Mouse (Mus musculus) monocyte, adult 5-6 weeks (primary cell): ENCODE data around the gene Ube4b. TPM values are rescaled to one million over a fixed set of nuclear protein-coding genes. Genes with fewer than 3 reads are reported as not detected.

Experiments
- ATAC-seq: fragments of 153-309, 156-312 bp; replicated peaks from 2 replicates; pipeline ENCODE4 v1.8.0; 2017; ENCODE audit warnings: mild to moderate bottlenecking; ENCODE audit not compliant: low TSS enrichment, insufficient number of reproducible peaks, severe bottlenecking, poor library complexity, low FRiP score
- total RNA-seq: library from RNA; stranded (forward); fragments of 200-1000, 200-491, 200-594 nt; gene quantifications from 3 replicates; pipeline ENCODE4 v1.2.3, GENCODE M21; 2017

Ube4b gene
- total RNA-seq, 1 experiment from 2014 or later: 20.9 TPM

DNA sequence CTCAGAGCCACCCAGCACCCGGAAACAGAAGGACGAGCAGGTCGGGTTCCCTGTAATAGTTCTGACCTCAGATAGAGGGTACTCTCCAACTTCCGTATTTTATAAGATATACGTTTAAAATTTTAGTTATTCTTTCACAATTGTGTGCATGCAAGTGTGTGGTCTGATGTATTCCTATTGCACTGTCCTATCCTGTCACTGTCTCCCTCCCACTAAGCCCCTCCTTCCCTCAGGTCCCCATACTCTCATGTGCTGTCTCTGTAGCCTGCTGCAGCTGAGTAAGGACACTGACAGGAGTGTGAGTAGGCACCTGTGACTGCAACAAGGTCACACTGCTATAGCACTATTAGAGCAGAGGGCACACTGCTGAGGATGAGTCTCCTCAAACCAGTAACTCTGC lies 65.9 kb downstream of the Ube4b start:
- no peak for ATAC-seq

DNA sequence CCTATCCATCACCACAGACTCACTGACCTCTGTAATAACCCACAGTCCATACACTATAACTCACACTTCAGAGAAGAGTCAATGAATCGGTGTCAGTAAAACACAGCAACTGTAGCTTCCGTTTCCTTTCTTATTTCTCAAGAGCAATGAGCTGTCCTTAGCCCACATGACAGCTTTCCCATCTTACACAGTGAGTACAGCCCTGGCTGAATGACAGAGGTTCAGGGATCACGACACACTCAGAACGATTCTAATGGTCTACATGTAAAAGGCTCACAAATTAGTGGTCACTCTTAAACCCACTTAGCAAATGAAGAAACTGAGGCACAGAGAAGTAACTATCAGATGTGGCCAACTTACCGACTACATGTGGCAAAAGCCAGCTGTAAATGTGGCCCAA lies 68.6 kb downstream of the Ube4b start:
- no peak for ATAC-seq

DNA sequence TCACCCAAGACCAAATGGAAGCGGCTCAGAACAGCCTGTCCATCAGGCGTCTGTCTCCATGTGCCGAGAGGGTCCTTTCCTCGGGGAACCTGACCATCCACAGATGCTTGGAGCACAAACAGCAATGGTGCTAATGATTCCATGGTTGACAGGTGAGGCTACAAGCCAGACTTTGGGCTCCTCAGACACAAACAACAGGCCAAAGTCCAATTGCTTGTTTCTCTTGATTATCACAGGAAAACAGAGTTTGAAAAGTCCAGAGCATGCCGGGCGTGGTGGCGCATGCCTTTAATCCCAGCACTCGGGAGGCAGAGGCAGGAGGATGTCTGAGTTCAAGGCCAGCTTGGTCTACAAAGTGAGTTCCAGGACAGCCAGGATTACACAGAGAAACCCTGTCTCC lies 71.9 kb downstream of the Ube4b start:
- ATAC-seq: no peak

DNA sequence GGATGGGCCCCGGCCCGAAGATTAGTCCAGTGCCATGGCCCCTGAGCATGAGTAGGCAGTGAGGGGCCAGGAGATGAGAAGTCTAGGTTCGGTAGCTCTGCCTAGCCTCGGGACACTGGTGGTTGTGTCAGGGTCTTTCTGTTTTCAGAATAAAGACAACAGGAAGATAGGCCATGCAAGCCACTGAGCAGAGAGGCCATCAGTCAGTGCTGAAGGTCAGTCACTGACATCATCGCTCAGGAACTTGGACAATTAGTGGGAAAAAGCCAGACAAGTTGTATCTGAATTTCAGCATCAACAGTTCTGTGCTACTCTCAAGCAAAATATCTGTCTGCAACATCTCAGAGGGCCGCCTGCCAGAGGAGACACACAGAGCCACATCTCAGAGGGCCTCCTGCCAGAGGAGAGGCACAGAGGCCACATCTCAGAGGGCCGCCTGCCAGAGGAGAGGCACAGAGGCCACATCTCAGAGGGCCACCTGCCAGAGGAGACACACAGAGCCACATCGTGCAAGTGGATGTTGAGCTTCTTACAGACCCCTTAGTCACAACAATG lies 74.9 kb downstream of the Ube4b start:
- ATAC-seq: no peak

DNA sequence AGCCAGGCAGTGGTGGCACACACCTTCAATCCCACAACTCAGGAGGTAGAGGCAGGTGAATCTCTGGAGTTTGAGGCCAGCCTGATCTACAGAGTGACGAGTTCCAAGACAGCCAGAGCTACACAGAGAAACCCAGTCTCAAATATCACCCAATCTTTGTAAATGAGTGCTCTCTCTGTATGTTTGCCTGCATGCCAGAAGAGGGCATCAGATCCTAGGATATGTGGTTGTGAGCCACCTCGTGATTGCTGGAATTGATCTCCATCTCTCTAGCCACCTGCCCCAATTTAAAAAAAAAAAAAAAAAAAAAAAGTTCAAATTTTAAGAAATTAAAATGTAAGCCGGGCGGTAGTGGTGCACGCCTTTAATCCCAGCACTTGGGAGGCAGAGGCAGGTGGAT lies 77.6 kb downstream of the Ube4b start:
- ATAC-seq: no peak

DNA sequence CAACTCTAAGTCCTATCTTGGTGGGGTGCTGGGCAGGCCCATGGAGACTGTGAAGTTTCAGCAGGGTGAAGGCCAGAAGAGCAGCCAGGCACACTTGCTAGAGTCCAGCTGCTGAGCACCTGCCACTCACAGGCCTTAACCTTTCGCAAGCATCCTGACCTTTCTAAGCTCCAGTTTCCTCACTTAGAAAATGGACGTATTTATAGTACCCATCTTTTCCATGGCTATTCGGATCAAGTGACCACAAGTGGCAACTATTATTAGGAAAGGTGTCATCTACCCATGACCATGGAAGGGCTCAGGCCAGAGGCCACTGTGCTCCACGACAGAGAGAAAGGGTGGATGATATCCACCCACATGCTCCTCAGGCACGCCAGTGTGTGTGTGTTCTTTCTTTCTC lies 80.7 kb downstream of the Ube4b start:
- ATAC-seq: no peak

DNA sequence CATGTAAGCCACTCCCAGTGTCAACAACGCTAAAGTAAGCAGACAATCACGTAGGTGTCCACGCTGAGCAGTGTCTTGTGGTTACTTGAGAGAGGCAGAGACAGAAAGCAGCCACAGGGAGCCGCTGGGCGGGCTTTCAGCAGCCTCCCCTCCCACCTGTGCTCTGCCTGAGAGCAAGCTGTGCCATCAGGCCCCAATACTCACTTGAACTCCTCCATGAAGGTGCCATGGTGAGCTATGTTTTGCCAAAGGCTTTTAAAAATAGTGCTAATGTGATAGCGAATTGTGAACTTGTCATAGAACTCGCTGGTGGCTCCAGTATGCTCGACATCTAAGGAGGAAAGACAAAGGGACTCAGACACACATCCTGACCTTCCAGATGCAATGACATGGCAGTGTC lies 82.2 kb downstream of the Ube4b start:
- no peak for ATAC-seq

DNA sequence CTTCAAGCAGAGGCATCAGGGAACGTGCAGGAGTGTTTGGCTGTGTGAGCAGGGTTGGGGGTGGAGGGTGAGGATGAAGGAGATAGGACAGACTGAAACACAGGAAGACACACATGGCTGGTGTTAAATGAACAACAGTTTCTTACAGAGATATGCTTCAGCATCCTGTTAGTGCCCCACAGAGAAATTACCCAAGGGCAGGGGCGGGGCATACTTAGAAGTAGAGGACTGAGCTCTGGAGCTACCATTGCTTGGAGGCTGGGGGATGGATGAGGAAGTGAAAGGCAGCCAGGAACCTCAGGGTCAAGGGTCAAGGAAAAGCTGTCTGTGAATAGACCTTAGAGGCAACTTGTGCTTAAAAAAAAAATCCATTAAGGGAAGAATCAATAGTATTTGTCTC lies 85.9 kb downstream of the Ube4b start:
- peak; percentile 64 for ATAC-seq

DNA sequence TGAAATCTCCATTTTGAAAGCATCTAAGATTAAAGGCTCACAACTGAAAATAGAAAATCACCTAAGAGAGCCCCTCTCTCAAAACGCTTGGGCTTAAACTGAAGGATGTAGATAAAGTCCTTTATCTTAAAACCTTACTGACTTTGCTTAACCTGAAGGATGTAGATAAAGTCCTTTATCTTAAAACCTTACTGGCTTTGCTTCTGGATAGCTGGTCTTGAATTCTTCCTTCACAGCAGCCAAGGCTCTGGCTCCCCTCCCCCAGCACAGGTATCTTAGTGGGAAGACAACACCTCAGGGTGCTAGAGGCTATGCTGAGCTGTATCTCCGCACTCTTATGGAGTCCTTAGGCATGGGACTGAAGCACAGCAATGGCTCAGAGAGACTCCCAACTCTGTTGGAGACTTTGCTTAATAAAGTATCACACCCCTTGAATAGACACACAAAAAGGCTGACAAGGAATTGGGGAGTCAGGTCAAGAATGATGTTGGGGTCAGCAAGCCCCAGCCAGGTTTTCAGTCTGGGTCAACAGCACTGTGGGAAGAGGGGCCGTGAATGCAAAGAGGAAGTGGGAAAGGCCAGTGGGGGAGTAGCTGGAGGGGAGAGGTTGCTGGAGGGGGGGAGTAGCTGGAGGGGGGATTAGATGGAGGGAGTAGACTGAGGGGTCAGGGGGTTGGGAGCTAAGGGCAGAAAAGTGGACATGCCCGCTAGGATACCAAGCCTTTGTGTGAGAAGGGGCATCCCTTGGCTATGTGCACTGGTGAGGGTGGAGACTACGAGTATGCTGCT lies 86.9 kb downstream of the Ube4b start:
- ATAC-seq: no peak

DNA sequence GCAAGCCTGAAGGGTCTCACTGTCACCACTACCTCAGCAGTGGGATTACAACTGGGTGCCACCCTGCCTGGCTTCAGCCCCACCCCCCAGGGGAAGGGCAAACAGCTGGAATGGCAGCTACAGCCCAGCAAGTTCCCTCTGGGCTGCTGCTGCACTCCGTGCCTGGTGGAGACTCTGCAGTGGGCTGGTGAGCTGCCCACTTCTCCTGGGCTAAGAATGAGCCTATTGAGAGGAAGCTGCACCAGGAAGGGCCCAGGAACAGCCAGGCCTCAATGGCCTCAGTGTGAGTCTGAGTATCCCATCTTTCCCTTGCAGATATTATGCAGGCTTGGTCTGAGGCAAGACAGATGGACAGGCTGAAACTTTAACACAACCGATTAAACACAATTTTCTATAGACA lies 88.4 kb downstream of the Ube4b start:
- no peak for ATAC-seq

DNA sequence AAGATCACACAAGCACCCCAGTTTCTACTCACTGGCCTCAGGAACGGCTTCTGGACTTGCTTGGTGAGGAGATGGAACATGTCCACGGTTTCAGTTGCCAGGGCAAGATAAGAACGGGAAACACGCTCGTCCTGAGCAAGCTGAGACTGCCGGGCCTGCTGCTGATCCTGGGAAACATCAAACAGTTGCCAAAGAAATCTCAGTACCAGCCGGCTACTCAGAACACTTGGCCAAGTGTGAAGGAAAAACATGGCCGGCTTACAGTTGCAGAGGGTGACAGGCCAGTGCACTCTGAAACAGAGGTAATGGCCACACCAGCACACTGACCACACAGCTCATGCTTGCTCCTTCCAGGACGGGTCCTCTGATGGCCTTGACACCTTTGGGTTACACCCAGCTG lies 89.2 kb downstream of the Ube4b start:
- ATAC-seq: no peak; the same call in 1 of the 2 replicates

DNA sequence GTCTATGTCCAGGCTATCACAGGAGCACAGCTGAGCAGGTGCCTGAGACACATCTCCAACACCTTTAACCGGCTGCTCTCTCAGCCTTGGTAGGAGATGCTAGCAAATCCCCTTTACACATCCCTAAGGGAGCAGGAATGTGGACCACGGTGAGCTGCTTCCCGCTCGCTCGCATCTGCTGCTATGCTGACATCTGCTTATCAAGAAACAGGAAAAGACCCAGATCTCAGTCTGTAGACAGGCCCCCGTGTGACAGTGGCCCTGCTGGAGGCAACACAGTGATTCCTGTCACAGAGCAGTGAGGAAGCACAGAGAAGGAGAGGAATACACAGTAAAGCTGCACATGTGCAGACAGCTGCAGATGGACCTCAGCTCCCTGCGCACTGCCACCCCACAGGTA lies 90.2 kb downstream of the Ube4b start:
- no peak for ATAC-seq

DNA sequence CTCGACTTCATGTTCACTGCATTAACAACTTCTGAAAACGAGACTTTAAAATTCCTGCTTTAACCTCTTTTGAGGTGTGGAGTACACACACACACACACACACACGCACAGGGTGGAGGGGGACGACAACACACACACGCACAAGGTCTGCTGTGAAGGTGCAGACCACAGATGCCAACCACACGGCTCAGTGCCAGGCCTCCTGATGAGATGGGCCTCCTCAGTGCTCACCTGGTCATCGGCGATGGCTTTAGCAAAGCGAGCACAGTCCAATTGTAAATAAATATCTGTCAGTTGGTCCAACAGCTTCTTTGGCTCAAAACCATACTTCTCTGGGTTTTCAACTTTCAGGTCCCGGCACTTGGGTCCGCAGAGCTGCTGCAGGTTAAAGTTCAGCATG lies 91.7 kb downstream of the Ube4b start:
- ATAC-seq: no peak

DNA sequence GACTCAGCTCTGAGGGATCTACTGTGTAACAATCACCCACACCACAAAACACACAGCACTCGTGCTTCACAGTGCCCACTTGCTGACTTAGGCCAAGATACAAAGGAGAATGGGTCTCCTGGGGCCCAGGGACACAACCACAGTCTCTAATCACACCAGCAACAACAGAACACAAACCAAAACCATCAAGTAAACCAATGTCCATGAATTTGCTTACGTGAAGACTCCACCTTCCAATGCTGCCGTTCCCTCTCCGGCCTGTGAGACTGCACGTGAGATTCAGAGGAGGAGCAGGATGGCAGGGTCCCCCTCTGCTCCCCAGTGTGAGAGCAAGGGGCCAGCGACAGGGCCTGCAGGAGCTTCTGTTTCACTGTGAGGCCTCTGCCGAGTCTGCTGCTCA lies 93.8 kb downstream of the Ube4b start:
- no peak for ATAC-seq

DNA sequence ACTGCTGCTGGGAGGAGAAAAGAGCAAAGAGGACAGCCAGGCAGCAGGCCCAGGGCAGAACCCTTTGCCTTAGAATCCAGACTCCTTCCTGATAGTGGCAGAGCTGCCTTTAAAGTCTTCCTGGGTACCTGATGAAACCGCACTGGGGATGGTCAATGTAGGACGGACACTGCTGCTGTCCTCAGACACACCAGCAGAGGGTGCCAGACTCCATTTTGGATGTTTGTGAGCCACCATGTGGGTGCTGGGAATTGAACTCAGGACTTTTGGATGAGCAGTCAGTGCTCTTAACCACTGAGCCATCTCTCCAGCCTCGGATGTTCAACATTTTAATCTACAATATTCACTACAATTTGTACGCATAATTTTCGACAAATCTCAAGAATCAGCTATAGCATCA lies 96.1 kb downstream of the Ube4b start:
- ATAC-seq: no peak

DNA sequence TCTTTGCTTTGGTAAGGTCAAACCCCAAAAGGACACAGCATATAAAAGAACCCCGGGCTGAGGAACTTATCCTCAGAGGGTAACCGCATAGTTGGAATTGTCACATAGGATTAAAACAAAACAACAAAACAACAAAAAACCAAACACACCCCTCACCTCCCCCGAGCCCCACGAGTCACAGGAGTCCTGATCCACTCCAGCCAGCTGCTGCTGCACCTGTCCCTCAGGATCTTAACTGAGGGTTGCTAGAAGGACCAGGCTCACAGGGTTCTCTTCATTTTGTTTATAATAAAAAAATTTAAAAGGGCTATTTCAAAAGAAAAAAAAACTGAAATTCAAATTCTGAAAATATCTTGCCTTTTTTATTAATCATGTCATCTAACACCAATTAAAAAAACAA lies 97.8 kb downstream of the Ube4b start:
- ATAC-seq: no peak

DNA sequence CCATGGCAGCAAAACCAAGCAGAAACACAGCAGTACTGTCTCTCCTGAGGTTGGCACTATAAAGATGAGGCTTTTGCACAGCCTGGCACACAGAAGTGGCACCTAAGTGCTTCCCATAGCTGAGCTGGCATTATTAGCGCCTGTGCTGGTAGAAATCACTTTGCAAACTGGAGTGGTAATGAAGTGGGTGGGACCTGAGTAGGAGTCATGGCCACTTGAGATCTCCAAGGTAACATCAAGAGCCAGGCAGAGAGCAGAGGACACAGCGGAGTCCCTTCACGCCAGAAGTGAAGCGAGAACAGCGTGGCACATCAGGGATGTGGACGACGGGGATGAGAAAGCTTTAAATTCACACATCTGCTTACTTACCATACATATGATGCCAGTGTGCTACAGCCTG lies 99.3 kb downstream of the Ube4b start:
- ATAC-seq: no peak

DNA sequence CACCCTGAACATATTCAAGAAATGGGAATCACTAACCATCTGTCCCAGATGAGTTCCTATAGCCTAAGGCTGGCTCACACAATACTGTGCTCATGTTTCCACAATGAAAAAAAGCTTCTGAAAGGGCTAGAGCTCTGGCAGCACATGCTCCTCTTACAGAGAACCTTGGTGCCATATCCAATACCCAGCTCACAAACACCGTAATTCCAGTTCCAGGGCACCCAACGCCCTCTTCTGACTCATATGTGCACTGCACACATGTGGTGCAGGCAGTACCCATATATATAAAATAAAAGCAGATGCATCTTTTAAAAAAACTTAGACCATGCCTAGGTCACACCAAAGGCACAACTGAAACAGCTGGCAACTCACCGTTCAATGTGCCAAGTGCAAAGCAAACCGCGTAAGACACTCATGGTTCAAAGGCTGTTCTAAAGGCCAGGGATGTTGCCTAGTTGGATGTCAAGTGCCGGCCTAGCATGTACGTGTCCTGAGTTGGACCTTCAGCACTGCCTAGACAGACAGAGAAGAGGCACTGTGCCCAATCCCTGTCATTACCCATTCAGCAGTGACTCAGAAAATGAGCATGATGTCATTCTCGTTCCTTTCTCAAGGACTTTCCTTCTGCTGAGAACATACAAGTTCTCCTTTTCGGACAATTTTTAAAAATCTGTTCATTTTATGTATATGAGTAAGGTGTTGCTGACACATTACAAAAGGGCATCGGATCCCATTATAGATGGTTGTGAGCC lies 101.0 kb downstream of the Ube4b start:
- no peak for ATAC-seq

DNA sequence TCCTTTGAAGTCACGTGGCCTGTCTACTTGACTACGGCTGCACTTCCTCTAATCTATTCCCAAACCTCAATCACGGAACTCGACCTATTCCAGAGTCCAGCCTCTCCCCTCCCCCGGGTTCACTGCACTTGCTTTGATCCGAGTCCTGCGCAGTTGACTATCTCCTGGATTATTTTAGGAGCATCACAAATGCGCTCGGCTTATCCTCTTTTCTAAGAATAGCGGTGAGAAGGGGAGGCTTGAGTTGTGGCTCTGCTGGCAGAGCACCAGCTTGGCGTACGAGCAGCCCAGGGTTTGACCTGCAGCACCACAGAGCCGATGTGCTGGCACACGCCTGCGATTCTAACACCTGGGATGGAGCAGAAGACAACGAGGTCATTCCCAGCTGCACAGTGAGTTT lies 102.8 kb downstream of the Ube4b start:
- ATAC-seq: no peak

DNA sequence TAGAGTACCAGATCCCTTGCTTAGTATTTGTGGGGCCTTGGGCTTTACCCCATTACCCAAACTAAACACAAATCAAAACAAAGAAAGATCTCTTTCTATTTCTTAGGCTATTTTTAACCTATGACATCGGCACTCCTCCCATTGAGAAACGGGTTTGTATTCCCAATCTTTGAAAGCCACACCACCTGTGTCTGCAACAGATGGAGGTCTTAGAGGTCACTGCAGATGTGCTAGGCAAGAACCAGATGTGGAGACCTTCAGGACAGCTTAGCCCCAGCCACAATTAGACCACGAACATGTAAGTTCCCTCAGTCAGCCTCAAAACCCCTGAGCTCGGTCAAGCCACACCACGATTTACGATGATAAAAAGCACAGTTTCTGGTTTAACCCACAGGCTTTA lies 103.8 kb downstream of the Ube4b start:
- ATAC-seq: no peak
